Mouse (Mus musculus): ENCODE results near the gene Prpf3.

DNA sequence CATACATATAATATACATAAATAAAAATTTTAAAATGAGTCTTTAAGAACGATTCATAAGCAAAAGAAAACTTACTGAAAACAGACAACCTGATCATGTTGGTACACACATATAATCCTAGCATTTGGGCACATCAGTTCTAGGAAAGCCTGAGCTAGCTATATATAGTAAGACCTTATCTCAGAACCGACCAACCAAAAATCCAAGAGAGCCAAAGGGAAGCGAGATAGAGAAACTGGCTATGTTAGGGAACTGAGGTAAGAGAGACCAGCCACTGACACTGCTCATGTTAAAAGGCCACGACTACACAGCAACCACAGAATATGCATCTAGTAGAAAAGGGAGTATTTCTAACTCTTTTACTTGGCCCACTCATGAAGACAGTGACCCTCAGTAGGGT is 5.1 kb downstream of the Prpf3 start:
- no peak for TF ChIP-seq POLR2A (IDR thresholded peaks at IDR 0.05; ENCODE audit: borderline replicate concordance, low read depth, low read length)
- no peak for TF ChIP-seq CTCF (IDR thresholded peaks at IDR 0.05; ENCODE audit: low read depth, low read length)
